Mouse (Mus musculus): Measurements from ENCODE around the gene Gon7.

The Gon7 gene

DNA sequence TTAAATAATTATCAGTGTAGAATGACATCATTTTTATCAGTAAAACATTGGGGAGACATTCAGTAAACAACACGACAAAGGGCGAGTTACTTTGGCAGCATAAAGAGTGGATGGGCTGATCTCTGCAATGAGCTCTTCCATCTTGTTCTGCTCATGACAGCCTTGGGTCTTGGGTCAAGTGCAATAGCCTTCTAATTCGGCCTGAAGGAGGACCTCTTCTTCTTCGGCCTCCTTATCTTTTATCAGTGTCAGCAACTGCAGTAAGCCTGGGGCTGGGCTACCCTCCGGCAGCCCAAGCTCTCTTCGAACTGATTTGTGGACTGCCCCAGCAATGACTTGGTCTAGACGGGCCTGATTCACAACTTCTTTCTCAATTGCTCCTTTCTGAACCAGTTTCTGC lies 15.5 kb downstream of the Gon7 start:
- DNase-seq: no peak

DNA sequence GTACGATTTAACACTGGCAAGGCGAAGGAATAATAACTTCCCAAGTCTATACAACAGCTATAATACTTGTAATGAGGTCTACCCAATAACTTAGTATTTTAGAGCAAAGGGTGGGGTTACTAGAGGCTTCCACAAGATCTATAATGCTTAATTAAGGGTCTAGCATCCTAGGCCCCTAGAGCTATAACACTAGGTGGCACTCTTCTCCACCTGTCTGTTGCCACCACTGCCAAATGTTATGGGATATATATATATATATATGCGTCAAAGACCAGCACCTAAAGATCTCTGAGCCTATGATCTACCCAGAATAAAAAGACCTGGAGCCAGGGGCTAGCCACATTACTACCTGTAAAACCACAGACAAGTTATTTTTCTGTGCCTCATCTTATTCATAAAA lies 17.3 kb downstream of the Gon7 start:
- no peak for DNase-seq

DNA sequence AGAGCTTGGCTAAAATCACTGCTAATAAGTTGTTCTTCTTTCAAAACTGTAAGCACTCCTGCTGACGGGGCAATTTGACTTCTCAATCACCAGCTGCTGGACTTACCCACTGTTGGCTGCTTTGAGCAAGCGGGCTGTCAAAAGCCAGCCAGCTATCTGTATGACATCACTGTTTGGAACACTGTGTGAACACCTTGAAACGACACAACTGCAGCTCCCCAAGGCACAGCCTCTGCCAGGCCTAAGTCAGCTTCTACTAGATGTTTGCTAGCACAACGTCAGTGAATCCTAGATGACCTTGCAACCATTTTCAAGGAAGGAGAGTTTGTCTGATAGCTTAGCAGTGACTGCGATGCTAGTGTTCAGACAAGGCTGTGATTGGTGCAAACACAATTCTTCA lies 18.5 kb downstream of the Gon7 start:
- DNase-seq: no peak

DNA sequence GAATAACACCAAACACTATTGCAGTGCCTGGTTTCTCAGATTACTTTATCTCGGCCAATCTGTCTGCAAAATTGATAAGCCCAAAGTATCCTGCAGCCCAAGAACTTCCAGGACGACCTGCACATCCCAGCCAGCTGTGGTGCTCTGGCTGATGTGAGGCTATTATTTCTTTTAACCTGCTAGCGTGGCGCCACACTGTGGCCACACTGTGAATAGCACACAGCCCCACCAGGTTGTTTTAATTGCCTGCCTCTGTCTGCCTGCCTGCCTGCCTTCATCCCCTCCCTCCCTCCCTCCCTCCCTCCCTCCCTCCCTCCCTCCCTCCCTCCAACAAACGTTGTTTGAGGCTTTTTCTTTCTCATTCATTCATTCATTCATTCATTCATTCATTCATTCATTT lies 24.2 kb downstream of the Gon7 start:
- DNase-seq: no peak

DNA sequence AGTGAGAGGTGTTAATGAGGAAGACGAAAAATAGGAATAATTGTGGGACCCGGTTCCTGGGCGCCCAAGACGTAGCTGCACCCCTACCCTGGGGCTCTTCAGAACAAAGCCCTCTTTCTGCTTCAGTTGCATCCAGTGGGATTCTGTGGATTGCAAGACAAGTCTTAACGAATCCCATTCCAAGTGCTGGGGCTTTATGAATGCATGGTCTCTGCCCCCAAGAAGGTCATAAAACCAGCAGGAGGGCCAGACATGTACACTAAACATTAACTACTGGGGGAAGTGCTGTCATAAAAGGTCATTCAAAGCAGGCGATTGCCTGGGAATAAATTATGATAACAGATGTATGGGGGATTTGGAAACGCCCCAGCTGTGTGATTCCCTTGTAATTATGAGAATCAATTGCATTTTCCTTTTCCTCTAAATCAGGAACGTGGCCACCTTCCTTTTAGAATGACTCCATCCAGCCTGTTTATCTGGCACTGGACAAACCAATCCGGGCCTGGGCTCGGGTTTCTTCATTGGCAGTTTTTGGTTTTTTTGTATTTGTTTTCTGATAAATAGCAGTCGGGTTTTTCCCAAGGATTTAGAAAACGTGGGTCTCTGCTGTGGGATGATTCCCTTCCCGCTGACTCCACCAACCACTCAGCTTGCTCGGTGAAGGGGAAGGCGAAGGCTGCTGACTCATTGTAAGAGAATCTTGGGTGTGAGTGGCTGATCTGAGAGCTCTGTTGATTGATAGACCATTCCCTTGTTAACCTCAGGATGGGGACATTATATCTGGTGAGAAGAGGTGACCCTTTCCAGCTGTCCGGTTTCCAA lies 26.6 kb downstream of the Gon7 start:
- no peak for DNase-seq

DNA sequence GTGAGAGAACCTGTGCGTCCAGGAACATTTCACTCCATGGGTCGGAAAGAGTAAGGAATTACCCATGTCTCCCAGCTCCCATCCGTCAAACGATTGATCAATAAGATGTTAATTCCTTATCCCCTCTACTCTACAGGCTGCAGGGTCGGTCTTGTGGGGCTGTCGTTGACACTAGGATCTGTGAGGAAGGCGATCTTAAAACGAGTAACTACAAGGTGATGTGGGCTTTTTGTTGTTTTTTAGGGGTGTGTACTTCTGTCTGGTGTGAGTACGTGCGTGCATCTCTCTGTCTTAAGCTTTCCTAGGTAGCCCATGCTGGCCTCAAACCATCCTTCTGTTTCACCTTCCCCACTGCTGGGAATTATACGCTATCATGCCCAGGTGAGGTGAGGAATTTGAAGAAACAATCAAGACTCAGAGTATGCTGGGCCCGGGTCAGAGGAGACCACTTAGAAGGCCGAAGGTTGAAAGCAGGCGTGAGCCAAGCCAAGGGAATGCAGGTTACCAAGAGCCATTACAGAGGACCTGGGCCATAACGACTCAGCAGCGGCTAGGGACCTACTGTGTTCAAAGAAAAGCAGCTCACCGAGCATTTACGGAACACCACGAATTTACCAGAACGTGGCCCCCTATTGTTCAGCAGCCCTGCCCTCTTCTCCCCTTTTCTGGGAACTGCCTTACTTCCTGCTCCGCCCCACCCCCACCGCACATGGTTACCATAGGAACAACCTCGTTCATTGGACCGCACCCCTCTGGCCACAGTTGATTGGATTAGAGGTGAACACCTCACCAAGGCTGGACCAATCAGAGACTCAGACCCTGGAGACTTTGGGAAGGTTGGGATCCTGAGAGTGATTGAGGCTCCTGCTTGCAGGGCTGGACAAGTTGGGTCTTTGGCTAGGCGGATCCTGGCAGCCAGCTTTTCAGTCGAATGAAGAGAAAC lies 27.5 kb downstream of the Gon7 start:
- DNase-seq: peak; percentile 81

DNA sequence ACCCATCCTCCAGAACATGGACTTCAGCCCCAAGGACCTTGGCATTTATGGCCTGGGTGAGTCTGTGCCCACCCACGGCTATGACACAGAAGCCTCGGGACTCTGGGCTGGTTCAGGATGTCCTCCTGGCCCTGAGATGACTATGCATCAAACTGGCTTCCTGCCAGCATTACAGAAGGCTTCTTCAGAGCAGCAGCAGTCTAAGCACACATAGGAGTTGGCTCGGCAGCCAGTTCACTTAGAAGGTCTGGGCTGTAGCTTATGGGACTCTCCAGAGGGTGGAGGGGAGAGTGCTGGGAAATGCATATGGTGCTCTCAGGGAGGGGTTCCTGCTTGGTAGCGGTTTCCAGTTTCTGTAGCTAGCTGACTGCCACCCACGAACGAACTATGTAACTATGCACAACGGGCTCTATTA lies 31.8 kb downstream of the Gon7 start:
- no peak for DNase-seq

DNA sequence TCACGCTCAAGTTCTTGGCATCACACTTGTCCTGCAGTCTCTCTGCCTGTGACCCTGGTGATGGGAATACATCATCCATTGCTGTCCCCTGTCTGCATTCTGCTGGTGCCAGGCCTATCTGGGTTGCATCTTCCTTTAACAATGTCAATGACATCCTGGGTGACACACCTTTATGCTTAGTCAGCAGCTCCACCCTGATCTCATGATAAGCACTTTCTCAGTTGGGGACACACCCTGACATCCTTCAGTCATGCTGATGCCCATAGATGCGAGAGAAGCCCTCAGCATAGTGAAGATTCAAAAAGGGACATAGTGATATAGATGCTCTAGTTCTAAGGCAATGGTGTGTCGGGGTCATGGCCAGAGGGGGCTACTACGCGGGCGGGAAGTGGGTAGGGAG lies 32.5 kb downstream of the Gon7 start:
- DNase-seq: no peak

DNA sequence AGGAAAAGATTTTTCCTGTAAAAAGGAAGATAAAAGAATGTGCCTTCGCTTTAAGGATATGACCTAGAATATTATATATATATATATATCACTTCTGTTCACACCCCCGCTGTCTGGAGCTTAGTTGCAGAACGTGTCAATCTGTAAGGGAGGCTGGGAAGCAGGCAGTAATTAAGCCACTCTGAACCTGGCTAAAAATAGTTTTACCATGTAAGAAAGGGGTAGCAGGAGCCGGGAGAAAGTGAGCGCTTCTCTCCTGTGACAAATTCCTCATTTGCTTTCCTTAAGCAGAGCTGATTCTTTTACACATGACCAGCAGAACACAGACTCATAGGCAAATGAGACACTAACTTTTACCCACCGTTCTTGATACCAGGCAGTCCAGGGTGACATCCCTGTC lies 33.7 kb downstream of the Gon7 start:
- DNase-seq: no peak

DNA sequence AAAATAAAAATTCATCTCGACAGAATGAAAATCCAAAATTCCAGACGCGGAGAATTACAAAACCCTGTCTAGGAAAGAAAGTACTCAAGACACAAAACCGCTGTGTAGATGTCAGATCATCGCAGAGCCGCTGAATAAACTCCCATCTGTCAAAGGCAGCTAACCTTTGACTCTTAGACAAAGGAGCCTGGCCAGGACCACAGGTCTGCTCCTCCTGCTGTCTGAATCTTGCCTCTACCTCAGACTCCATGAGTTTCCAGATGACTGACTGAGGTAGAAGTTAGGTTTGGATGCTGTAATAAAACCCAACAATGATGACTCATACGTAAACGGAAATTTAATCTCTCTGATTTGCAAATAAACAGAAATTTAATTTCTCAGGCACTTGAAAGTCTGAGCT lies 34.6 kb downstream of the Gon7 start:
- no peak for DNase-seq

DNA sequence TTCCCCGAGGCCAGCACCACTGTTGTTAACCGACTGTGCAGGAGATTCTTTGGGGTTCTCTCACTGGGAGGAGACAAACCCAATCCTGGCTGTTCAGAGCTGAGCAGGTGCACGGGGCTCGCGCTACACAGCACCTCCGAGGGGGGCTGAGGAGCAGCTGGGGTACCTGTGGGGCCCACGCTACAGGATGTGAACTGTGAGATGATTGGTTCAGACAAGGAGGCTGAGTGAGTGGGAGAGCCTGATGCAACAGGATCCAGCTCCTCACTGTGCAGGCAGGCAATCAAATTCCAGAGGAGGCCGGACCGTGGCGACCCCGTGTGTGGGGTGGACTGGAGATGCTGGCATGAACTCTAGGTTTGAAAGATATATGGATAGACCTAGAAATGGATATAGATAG lies 35.2 kb downstream of the Gon7 start:
- no peak for DNase-seq

DNA sequence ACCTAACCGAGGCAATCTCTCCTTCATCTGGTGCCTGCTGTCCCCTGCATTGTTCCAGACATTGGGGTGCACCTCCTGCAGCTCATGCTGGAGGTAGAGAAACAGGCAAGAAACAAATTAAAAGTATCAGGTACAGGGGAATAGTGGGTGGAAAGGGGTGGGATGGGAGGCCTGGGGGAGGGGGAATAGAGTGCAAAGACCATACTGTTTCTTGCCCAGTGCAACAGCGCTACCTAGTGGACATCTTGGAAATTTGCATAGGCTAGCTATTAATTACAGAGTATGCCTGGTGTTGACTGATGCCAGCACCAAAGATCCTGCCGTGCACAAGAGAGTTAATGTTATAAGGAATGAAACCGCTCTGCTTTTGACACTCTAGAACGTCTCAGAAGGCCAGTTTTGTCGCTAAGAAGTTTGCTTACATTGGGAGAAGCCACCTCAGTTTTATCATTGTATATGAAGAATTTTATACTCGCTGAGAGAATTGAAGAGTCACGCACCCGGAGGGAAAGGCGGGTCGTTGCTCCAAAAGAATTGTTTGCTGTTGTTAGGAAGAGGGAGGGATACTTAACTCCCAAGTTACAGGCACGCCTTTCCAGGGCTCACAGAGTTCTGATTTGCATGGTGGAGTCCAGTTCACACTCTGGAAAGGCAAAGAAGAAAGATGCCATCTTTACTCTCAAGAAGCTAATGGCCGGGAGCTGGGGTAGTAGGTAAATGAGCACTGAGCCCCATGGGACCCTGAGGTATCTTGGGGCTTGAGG lies 37.9 kb downstream of the Gon7 start:
- DNase-seq: peak; percentile 44

DNA sequence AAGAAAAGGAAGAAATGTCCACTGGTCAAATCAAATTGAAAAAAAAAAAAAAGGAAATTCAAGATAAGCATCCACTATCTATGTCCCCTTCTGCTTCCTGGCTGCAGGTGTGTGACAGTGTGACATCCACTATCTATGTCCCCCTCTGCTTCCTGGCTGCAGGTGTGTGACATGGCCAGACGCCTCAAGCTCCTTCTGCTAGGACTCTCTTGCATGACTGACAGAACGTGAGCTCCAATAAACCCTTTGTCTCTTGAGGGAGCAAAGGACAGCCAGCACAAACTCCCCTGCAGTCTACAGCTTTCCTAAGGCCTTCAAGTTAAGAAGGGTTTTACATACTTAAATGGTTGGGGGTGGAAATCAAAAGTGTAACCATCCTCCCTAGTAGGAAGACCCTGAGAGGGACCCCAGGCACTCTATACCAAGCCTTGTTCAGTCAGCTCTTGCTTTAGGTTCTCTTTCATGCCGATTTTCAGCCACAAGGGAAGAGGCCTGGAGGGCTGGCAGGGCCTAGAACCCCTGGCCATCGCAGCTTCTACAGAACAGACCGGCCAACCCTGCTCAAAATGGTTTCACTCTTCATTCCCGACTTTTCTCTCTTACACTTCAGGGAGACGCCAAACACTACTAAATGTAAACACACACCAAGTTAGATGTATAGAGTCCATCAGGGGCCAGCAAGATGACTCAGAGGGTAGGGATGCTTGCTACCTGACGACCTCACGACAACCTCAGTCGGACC lies 42.8 kb downstream of the Gon7 start:
- no peak for DNase-seq

DNA sequence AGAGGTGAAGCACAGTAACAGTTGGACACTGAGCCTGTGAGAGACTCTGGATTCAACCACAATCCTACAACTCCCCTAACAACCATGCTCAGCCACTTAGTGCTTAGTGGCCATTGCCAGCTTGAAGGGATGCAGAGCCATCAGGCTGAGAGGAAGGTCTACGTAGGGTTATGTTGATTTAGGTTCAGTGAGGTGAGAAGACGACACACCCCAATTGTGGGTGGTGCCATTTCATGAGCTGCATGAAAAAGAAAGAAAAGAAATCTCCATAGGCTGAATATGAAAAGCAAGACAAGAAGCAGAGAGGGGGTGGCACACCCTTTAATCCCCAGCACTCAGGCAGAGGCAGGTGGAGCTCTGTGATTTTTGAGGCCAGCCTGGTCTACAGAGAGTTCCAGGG lies 43.5 kb downstream of the Gon7 start:
- no peak for DNase-seq

DNA sequence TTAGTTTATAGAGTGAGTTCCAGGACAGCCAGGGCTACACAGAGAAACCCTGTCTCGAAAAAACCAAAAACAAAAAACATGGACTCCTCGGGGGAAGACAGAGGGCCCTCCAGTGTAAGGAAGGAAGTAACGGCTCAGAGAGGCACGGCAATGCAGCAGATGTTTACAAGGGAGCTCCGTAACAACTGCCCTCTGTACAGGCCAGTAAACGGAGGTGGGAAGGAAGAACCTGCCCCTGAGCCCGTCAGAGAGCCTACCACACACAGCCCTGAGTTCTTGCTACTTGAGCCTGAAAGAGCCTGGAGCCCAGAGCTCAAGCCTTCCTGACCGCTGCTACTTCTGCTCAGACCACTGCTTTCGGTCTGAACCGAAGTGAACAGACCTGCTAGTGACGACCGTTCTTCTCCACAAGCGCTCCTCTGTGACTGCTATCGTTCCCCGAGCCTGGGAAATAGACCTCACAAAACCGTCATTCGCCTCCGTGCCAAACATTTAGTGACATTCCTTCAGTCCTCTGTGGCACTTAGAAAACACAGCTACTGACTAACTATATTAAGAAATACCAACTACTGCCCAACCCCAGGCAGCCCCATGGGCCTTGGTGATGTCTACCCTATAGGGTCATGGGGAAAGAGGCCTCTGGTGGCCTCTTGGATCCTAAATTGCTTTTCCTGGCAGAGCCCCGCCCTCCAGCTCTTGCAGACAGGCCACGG lies 44.3 kb downstream of the Gon7 start:
- no peak for DNase-seq

DNA sequence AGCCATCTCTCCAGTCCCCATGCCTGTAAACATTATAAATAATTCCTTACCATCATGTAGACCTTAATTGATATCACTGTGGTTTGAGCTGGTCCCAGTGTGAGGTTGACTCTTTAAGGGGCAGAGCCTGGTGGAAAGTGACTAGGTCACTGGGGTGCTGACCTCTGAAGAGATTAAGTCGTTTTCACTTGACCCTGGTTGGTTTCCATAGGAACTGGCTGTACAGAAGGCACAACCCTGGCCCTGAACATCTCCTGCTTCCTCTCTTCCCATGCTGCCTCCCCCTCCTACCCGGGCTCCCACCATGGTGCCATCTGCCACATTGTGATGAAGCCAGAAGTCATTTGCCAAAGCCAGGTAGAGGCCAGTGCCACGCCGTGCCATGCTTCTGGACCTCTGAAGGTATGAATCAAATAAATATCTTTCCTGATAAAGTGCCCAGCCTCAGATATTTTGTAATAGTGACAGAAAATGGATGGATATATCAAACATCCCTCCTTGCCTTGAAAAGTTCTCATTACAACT lies 46.7 kb downstream of the Gon7 start:
- DNase-seq: peak; percentile 96

DNA sequence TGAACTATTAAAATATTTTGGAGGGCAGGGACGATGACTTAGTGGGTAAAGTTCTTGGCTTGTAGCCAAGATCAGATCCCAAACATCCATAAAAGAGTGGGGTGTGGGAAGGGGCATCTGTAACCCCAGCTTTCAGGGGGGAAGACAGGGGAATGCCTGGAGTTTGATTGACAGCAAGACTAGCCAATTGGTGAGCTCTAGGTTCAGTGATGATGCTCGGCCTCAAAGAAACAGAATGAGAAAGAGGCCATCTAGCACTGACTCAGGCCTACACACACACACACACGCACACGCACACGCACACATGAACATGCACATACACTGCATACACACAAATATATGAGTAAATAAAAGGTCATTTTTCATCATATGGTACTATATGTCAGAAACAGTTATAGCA lies 47.7 kb downstream of the Gon7 start:
- DNase-seq: peak; percentile 40

DNA sequence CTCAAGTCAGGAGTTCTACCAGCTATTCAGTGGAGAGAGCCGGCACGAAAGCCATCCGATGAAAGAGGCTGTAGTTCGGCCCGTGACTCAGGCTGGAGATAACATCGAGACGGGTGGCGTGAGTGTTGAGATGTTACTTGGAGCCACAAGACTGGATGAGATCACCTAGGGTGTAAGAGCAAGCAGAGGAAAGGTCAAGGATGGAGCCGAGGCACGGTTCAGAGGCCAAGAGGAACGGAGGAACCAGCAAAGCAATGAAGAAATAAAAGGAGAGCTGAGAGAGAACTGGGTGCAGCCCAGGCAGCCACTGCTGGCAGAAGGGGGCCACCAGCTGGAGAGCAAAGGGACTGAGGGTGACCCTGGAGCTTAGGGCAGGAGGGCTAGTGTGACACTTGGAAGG lies 49.4 kb downstream of the Gon7 start:
- peak; percentile 53 for DNase-seq

DNA sequence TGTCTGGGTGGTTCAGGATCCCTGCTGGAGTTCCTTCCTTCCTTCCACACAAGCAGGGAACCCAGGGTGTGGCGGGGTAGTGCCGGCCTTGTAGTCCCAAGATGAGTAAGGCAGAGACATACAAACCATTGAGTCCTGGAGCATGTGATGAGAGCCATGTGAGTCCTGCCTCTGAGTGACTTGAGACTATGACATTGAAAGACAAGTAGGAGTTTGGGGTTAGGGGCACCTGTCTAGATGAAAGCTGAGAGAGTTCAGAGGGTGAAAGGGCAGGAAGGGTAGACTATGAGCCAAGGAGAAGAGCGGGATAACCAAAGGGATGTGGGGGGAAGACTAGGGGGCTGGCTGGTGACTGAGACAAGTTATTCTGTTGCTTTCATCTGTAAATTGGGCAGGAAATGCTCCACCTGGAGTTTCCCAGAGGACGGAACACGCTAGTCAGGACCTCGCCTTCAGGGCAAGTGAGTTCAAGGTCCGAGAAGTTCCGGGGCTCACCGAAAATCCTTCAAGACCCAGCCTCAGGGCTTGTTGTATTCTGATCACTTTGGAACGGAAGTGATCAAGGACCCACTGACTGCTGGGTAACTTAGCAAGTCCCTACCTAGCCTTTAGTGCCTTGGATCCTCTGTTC lies 50.7 kb downstream of the Gon7 start:
- peak; percentile 41 for DNase-seq

DNA sequence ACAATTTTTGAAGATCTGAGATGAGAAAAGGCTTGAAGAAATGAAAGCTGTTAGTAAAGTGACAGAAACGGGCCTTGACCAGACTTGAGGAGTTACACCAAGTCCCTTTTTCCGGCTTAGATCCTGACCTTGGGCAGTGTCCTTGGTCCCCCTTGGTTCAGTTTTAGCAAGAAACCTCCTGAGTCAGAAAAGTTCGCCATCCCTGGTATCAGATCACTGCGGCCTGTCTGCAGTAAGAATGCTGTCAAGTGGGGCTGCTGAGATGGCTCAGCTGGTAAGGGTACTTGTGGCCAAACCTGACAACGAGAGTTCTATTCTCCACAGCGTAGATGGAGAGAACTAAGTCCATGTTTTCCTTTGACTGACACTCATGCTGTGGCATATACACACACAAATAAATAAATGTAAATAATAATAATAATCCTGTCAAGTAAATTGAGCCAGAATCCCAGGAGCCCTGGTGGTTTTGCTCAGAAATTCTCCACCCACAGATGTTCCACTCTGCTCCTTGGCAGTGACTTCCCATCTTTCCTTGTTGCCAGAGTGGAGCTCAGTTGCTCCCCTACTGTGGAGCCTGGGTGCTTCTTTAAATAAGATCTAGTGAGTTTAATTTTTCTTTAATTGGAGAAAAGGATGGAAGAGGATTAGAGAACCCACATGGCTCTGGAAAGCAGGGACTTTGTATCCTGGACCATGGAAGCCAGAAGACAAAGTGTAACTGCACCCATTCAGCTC lies 51.5 kb downstream of the Gon7 start:
- DNase-seq: peak; percentile 46

Measured in cerebellum, adult 9-11 months (tissue).